In the genomic region with DNA sequence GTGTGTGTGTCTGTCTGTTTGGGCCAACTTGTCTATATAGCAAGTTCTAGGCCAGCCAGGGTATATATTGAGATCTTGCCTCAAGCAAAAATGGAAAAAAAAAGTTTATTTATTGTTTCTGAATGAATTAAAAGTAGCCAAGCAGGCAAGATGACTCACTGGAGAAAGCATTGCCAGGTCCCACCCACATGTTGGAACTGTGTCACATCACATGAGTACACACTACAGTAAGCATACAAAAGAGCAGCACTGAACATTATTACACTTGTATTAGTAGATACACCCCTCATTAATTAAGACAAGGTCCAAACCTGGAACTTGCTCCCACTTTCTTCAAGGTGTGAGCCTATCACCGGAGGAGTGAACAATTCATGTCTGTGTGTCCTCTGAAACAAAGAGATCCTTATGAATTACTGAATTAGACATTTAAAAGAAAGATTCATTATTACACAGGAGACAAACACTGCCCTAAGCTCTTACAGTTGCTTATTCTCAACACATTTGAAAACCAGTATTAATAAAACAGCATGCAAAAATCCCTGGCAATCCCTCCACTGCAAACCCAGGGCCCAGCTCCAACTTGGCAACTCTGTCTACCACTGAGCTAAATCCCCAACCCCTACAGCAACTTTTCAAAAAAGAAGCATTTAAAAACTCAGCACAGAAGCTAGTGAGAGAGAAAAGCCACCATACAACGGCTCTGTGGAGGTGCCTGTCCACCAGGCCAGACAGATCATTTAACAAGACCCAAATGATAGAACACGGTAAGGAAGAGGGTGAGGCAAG, we compare ENCODE assay signal across 10 mouse cellular contexts. TPM values are rescaled to one million over a fixed set of nuclear protein-coding genes. Genes with fewer than 3 reads are reported as not detected.
DNase-seq lines count a peak whose midpoint lies in the region; ATAC-seq lines count a peak whose summit lies in the region.
"Had no signal": no experiment of that assay in that cellular context is flagged by ENCODE, and none has a peak within 500 bp of the region (broad histone marks: within the 10 kb centered on the region; RNA-seq: fewer than 3 reads in every experiment).

No protein-coding gene starts in this region.

- H3K27me3 ChIP-seq in midbrain, embryonic 10.5 days (ENCODE audit: low read depth, poor library complexity, severe bottlenecking) = no peaks in the 10 kb centered on the region
- no peaks in the 10 kb centered on the region for H3K27me3 ChIP-seq in midbrain, embryonic 11.5 days (ENCODE audit: control insufficient read depth, insufficient read depth, low read length)
- H3K27me3 ChIP-seq: neural tube, embryonic 12.5 days had no signal

- peaks cover 100% of the 10 kb centered on the region for H3K36me3 ChIP-seq in midbrain, embryonic 10.5 days
- peaks cover 14% of the 10 kb centered on the region for H3K36me3 ChIP-seq in midbrain, embryonic 11.5 days (ENCODE audit: control insufficient read depth, insufficient read depth, low read length)

- WGBS in midbrain, embryonic 10.5 days = 92% methylated on average over 3 of the region's 3 CpGs
- WGBS in midbrain, embryonic 11.5 days = 86% methylated on average over 3 of the region's 3 CpGs

- no peak overlapping the region for H3K4me3 ChIP-seq in midbrain, embryonic 10.5 days
- H3K4me3 ChIP-seq in midbrain, embryonic 11.5 days (ENCODE audit: low read depth, low read length) = no peak overlapping the region
- H3K4me3 ChIP-seq: erythroblast, embryonic 14.5 days; neural tube, embryonic 12.5 days had no signal

- no peak overlapping the region for H3K4me2 ChIP-seq in midbrain, embryonic 11.5 days
- H3K4me2 ChIP-seq: neural tube, embryonic 12.5 days had no signal

- H3K4me1 ChIP-seq in midbrain, embryonic 10.5 days = no peaks in the 10 kb centered on the region
- no peaks in the 10 kb centered on the region for H3K4me1 ChIP-seq in midbrain, embryonic 11.5 days (ENCODE audit: control insufficient read depth, insufficient read depth, low read length)
- H3K4me1 ChIP-seq: neural tube, embryonic 12.5 days had no signal

- no peak overlapping the region for H3K9ac ChIP-seq in midbrain, embryonic 11.5 days (ENCODE audit: low read length)
- H3K9ac ChIP-seq: neural tube, embryonic 12.5 days had no signal

- peak; percentile 76 for DNase-seq in urinary bladder, postnatal 14 days (ENCODE audit: low spot score)
- DNase-seq in urinary bladder, adult 2 months (ENCODE audit: low spot score) = no peak
- peak; percentile 50 for DNase-seq in gastrocnemius, postnatal 10 days
- peak; percentile 60 to 61 for DNase-seq in layer of hippocampus, postnatal 36 days
- DNase-seq in midbrain, embryonic 10.5 days (ENCODE audit: low spot score) = no peak
- DNase-seq in cerebellum, postnatal 25 days = no peak
- DNase-seq in midbrain, embryonic 11.5 days (ENCODE audit: low spot score, missing footprints) = no peak
- DNase-seq in cerebellum, adult 8-10 months = no peak

- H3K27ac ChIP-seq in midbrain, embryonic 10.5 days (replicated peaks) = no peak overlapping the region
- H3K27ac ChIP-seq in midbrain, embryonic 11.5 days (ENCODE audit: low read depth, low read length) = no peak overlapping the region
- H3K27ac ChIP-seq: neural tube, embryonic 12.5 days had no signal

- H3K9me3 ChIP-seq in midbrain, embryonic 10.5 days (replicated peaks) = no peaks in the 10 kb centered on the region
- H3K9me3 ChIP-seq in midbrain, embryonic 11.5 days (ENCODE audit: control insufficient read depth, low read length) = no peaks in the 10 kb centered on the region
- H3K9me3 ChIP-seq: neural tube, embryonic 12.5 days had no signal

- no peak for ATAC-seq in midbrain, embryonic 11.5 days (ENCODE audit: low FRiP score)

RNA-seq across cellular contexts. Expression of a gene that starts 11.1 kb away (rescaled TPM):
- polyA plus RNA-seq in urinary bladder, adult 2 months (2012; rRNA removed) = 3.6 and 4.1 TPM in 2 replicates
- total RNA-seq in gastrocnemius, postnatal 10 days (2021) = 1 to 10 TPM; 2.7 to 3.6 TPM
- total RNA-seq in layer of hippocampus, postnatal 36 days (2021) = 1 to 10 TPM; 2.3 to 2.9 TPM
- 43.8 and 51.4 TPM in 2 replicates for polyA plus RNA-seq in midbrain, embryonic 10.5 days (2016; fragmentation: Nextera tagmentation; extraction: Ambion mirVana)
- 39.9 and 40.8 TPM in 2 replicates for polyA plus RNA-seq in midbrain, embryonic 11.5 days (2014; fragmentation: Nextera tagmentation; extraction: Ambion mirVana)
- polyA plus RNA-seq: erythroblast, embryonic 14.5 days had no signal

RNA-seq across cellular contexts. Expression of a gene that starts 12.8 kb away (rescaled TPM):
- 3.2 and 6.5 TPM in 2 replicates for polyA plus RNA-seq in urinary bladder, adult 2 months (2012; rRNA removed)
- total RNA-seq in gastrocnemius, postnatal 10 days (2021) = 1 to 10 TPM; 2.2 to 3.2 TPM
- under 1 TPM; 0.75 to 0.99 TPM for total RNA-seq in layer of hippocampus, postnatal 36 days (2021)
- polyA plus RNA-seq in midbrain, embryonic 10.5 days (2016; fragmentation: Nextera tagmentation; extraction: Ambion mirVana) = 28.8 and 34.5 TPM in 2 replicates
- polyA plus RNA-seq in midbrain, embryonic 11.5 days (2014; fragmentation: Nextera tagmentation; extraction: Ambion mirVana) = 29.8 and 31.6 TPM in 2 replicates

RNA-seq across cellular contexts. Expression of a gene that starts 17.0 kb away (rescaled TPM):
- 2.8 TPM in 2 replicates for polyA plus RNA-seq in urinary bladder, adult 2 months (2012; rRNA removed)
- under 1 TPM; 0.61 to 0.70 TPM for total RNA-seq in gastrocnemius, postnatal 10 days (2021)
- 1 to 10 TPM; 1.4 to 2.0 TPM for total RNA-seq in layer of hippocampus, postnatal 36 days (2021)
- polyA plus RNA-seq in midbrain, embryonic 10.5 days (2016; fragmentation: Nextera tagmentation; extraction: Ambion mirVana) = 17.0 TPM in 2 replicates
- 12.4 and 13.3 TPM in 2 replicates for polyA plus RNA-seq in midbrain, embryonic 11.5 days (2014; fragmentation: Nextera tagmentation; extraction: Ambion mirVana)

RNA-seq across cellular contexts. Expression of a gene that starts 18.3 kb away (rescaled TPM):
- 1.3 and 2.1 TPM in 2 replicates for polyA plus RNA-seq in urinary bladder, adult 2 months (2012; rRNA removed)
- total RNA-seq in gastrocnemius, postnatal 10 days (2021) = 1 to 10 TPM; 2.7 to 3.4 TPM
- total RNA-seq in layer of hippocampus, postnatal 36 days (2021) = 1 to 10 TPM; 5.7 to 5.9 TPM
- 49.8 and 57.0 TPM in 2 replicates for polyA plus RNA-seq in midbrain, embryonic 10.5 days (2016; fragmentation: Nextera tagmentation; extraction: Ambion mirVana)
- polyA plus RNA-seq in midbrain, embryonic 11.5 days (2014; fragmentation: Nextera tagmentation; extraction: Ambion mirVana) = 37.6 and 38.9 TPM in 2 replicates
- polyA plus RNA-seq: erythroblast, embryonic 14.5 days had no signal

RNA-seq across cellular contexts. Expression of a gene that starts 25.8 kb away (rescaled TPM):
- 8.4 and 14.8 TPM in 2 replicates for polyA plus RNA-seq in urinary bladder, adult 2 months (2012; rRNA removed)
- total RNA-seq in gastrocnemius, postnatal 10 days (2021) = 10 to 100 TPM; 10.1 to 13.5 TPM
- 10 to 100 TPM; 16.0 to 17.9 TPM for total RNA-seq in layer of hippocampus, postnatal 36 days (2021)
- polyA plus RNA-seq in midbrain, embryonic 10.5 days (2016; fragmentation: Nextera tagmentation; extraction: Ambion mirVana) = 2.5 and 3.1 TPM in 2 replicates
- 2.9 and 3.3 TPM in 2 replicates for polyA plus RNA-seq in midbrain, embryonic 11.5 days (2014; fragmentation: Nextera tagmentation; extraction: Ambion mirVana)
- polyA plus RNA-seq: erythroblast, embryonic 14.5 days had no signal

Comparison
In these comparisons a context has a peak if more than half of its experiments do, and no peak if none do; other contexts are left out.
1. DNase-seq: peak in urinary bladder, postnatal 14 days (single experiment), gastrocnemius, postnatal 10 days (single experiment) and layer of hippocampus, postnatal 36 days (2 of 2); none in urinary bladder, adult 2 months (single experiment), midbrain, embryonic 10.5 days (single experiment), cerebellum, postnatal 25 days (0 of 2), midbrain, embryonic 11.5 days (single experiment) and cerebellum, adult 8-10 months (single experiment).